Mouse (Mus musculus) ES-E14 (cell line): ENCODE measurements around the gene Tep1.

ENCODE experiments used
- HCFC1 ChIP-seq: IDR thresholded peaks from 2 replicates; pipeline ENCODE4 v1.6.1; 2012; ENCODE audit warnings: low read length, inconsistent platforms, borderline replicate concordance; ENCODE audit not compliant: insufficient read depth
- ZNF384 ChIP-seq: IDR thresholded peaks from 2 replicates; pipeline ENCODE4 v1.6.1; 2012; ENCODE audit warnings: low read depth, low read length, inconsistent platforms

- TF ChIP-seq ZNF384 (no peak), HCFC1 (no peak)
These were observed 26.5 kb upstream of the Tep1 start for GRCm38 (mm10) chr14:50896747-50897373.
